Mouse (Mus musculus): ENCODE data around the gene Slc35f3.

DNA sequence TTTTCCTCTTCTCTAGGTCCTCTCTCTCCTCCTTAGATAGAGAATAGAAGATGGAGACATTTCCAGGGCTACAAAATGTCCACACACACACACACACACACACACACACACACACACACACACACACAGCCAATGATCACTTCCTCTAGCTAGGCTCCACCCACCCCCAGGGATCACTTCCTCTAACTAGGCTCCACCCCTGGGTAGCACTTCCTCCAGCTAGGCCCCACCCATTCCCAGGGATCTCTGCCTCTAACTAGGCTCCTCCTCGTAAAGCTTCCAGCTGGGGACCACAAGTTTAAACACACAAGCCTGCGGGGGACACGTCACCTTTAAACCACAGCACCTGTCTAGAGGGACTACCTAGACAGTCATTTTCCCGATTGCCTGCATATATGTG lies 89.2 kb downstream of the Slc35f3 start:
- TF ChIP-seq USF1 (IDR thresholded peaks at IDR 0.05; ENCODE audit: low read depth, low read length) (no peak), CTCF (IDR thresholded peaks at IDR 0.05 in 2 of 3, conservative IDR thresholded peaks at IDR 0.05 in 1 of 3; ENCODE audit: control insufficient read depth in 1 of 3, insufficient read depth in 1 of 3, low read depth in 2 of 3, low read length in 3 of 3, poor library complexity in 1 of 3, severe bottlenecking in 1 of 3) (no peak), POLR2AphosphoS5 (IDR thresholded peaks at IDR 0.05; ENCODE audit: borderline replicate concordance, low read depth, low read length) (no peak)

Data from MEL (cell line).